ENCODE assay signal across 8 mouse cellular contexts in the genomic region with DNA sequence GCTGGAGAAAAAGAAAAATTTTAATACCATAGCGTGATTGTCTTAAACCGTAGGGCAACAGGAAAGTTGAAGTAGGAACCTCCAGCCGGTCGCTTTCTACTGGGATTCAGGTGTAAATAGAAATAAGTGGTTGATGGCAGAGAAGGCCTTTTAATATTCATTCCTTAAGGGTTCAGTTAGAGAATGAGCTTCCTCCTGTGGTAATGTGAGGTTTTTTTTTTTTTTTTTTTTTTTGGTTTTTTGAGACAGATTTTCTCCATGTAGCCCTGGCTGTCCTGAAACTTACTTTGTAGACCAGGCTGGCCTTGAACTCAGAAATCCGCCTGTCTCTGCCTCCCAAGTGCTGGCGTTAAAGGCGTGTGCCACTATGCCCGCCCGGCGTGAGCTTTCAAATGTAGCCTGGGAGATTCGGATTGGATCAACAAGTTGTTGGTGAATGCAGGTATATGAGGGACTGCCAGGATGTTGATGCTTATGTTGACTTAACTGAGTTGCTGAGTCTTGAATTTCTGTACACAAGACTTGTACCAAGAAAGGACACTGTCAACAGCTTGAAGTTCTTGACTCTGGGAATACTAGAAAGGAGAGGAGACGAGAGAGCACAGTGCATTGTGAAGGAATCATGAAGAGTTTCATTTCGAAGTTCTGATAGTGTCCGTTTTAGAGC. TPM values are rescaled to one million over a fixed set of nuclear protein-coding genes. Genes with fewer than 3 reads are reported as not detected.
DNase-seq lines count a peak whose midpoint lies in the region; ATAC-seq lines count a peak whose summit lies in the region.

No protein-coding gene starts in this region.

- H3K9ac ChIP-seq in kidney, embryonic 14.5 days (ENCODE audit: low read depth, low read length) = peak overlapping the region; percentile 96
- peak overlapping the region; percentile 85 for H3K9ac ChIP-seq in hindbrain, embryonic 16.5 days (ENCODE audit: low read depth, low read length)
- peak overlapping the region; percentile 92 for H3K9ac ChIP-seq in midbrain, embryonic 16.5 days (ENCODE audit: low read depth, low read length)

- no peaks in the 10 kb centered on the region for H3K9me3 ChIP-seq in kidney, embryonic 14.5 days (ENCODE audit: control insufficient read depth, low read length)
- no peaks in the 10 kb centered on the region for H3K9me3 ChIP-seq in hindbrain, embryonic 16.5 days (ENCODE audit: control insufficient read depth, low read length)
- no peaks in the 10 kb centered on the region for H3K9me3 ChIP-seq in midbrain, embryonic 16.5 days (replicated peaks; ENCODE audit: control insufficient read depth, low read length, poor library complexity, severe bottlenecking)

- H3K4me3 ChIP-seq in kidney, embryonic 14.5 days (ENCODE audit: low read length) = peak overlapping the region; percentile 99
- H3K4me3 ChIP-seq in brown adipose tissue, adult 24 weeks (ENCODE audit: insufficient read depth, low read depth, low read length) = peak overlapping the region; percentile 88
- peak overlapping the region; percentile 77 for H3K4me3 ChIP-seq in hindbrain, embryonic 16.5 days (ENCODE audit: low read length)
- peak overlapping the region; percentile 98 for H3K4me3 ChIP-seq in midbrain, embryonic 16.5 days (ENCODE audit: low read depth, low read length)

- DNase-seq in kidney, postnatal 10 days = no peak
- DNase-seq in right cerebral cortex, postnatal 25 days = no peak
- no peak for DNase-seq in frontal cortex, adult 2 months (ENCODE audit: extremely low spot score in 1 of 2, low spot score in 1 of 2)
- DNase-seq in thymus, postnatal 10 days (ENCODE audit: low spot score in 2 of 2) = no peak

- H3K27me3 ChIP-seq in kidney, embryonic 14.5 days (ENCODE audit: control insufficient read depth, insufficient read depth, low read length) = no peaks in the 10 kb centered on the region
- H3K27me3 ChIP-seq in hindbrain, embryonic 16.5 days (replicated peaks; ENCODE audit: control insufficient read depth, insufficient read depth, low read length) = no peaks in the 10 kb centered on the region
- no peaks in the 10 kb centered on the region for H3K27me3 ChIP-seq in midbrain, embryonic 16.5 days (ENCODE audit: control insufficient read depth, insufficient read depth, low read depth, low read length)

- peak overlapping the region; percentile 49 for H3K4me2 ChIP-seq in kidney, embryonic 14.5 days (replicated peaks; ENCODE audit: low read depth, low read length)
- peak overlapping the region; percentile 91 for H3K4me2 ChIP-seq in hindbrain, embryonic 16.5 days (ENCODE audit: low read length)
- H3K4me2 ChIP-seq in midbrain, embryonic 16.5 days (ENCODE audit: low read length) = peak overlapping the region; percentile 95

- peaks cover 23% of the 10 kb centered on the region for H3K36me3 ChIP-seq in kidney, embryonic 14.5 days (ENCODE audit: control insufficient read depth, insufficient read depth, low read length)
- peaks cover 13% of the 10 kb centered on the region for H3K36me3 ChIP-seq in hindbrain, embryonic 16.5 days (ENCODE audit: control insufficient read depth, insufficient read depth, low read length)
- peaks cover 10% of the 10 kb centered on the region for H3K36me3 ChIP-seq in midbrain, embryonic 16.5 days (ENCODE audit: control insufficient read depth, insufficient read depth, low read length)

- 57% methylated on average over 14 of the region's 14 CpGs for WGBS in kidney, embryonic 14.5 days
- 67% methylated on average over 14 of the region's 14 CpGs for WGBS in hindbrain, embryonic 16.5 days
- WGBS in midbrain, embryonic 16.5 days = 57% methylated on average over 14 of the region's 14 CpGs

- ATAC-seq in kidney, embryonic 14.5 days (ENCODE audit: low FRiP score, low TSS enrichment) = no peak
- no peak for ATAC-seq in hindbrain, embryonic 16.5 days
- no peak for ATAC-seq in midbrain, embryonic 16.5 days

- no peak overlapping the region for H3K27ac ChIP-seq in kidney, embryonic 14.5 days (ENCODE audit: low read depth, low read length)
- peak overlapping the region; percentile 89 for H3K27ac ChIP-seq in brown adipose tissue, adult 24 weeks (replicated peaks; ENCODE audit: low read depth, low read length)
- H3K27ac ChIP-seq in hindbrain, embryonic 16.5 days (ENCODE audit: low read depth, low read length) = no peak overlapping the region
- H3K27ac ChIP-seq in midbrain, embryonic 16.5 days (ENCODE audit: low read length) = no peak overlapping the region

- peaks cover 7% of the 10 kb centered on the region for H3K4me1 ChIP-seq in kidney, embryonic 14.5 days (ENCODE audit: control insufficient read depth, insufficient read depth, low read length)
- H3K4me1 ChIP-seq in brown adipose tissue, adult 24 weeks (ENCODE audit: control insufficient read depth, insufficient read depth, insufficient read length, low read length) = peaks cover 4% of the 10 kb centered on the region
- H3K4me1 ChIP-seq in hindbrain, embryonic 16.5 days (ENCODE audit: control insufficient read depth, insufficient read depth, low read depth, low read length) = peaks cover 7% of the 10 kb centered on the region
- H3K4me1 ChIP-seq in midbrain, embryonic 16.5 days (ENCODE audit: control insufficient read depth, insufficient read depth, low read length) = peaks cover 15% of the 10 kb centered on the region

RNA-seq across cellular contexts. Expression of a gene that starts 1.2 kb away (rescaled TPM):
- 300 and 337 TPM in 2 replicates for polyA plus RNA-seq in kidney, embryonic 14.5 days (2014; fragmentation: Nextera tagmentation; extraction: Ambion mirVana)
- 103 and 110 TPM in 2 replicates for polyA plus RNA-seq in brown adipose tissue, adult 24 weeks (2012; ENCODE audit: insufficient read depth, insufficient read length, missing spikeins)
- polyA plus RNA-seq in hindbrain, embryonic 16.5 days (2015; fragmentation: Nextera tagmentation; extraction: Ambion mirVana) = 272 and 275 TPM in 2 replicates
- polyA plus RNA-seq in midbrain, embryonic 16.5 days (2015; fragmentation: Nextera tagmentation; extraction: Ambion mirVana) = 270 and 301 TPM in 2 replicates
- polyA plus RNA-seq in frontal cortex, adult 2 months (2012; rRNA removed) = 72.2 and 73.9 TPM in 2 replicates

RNA-seq across cellular contexts. Expression of a gene that starts 46.6 kb away (rescaled TPM):
- polyA plus RNA-seq in kidney, embryonic 14.5 days (2014; fragmentation: Nextera tagmentation; extraction: Ambion mirVana) = 297 and 300 TPM in 2 replicates
- 52.9 and 109 TPM in 2 replicates for polyA plus RNA-seq in brown adipose tissue, adult 24 weeks (2012; ENCODE audit: insufficient read depth, insufficient read length, missing spikeins)
- polyA plus RNA-seq in hindbrain, embryonic 16.5 days (2015; fragmentation: Nextera tagmentation; extraction: Ambion mirVana) = 159 and 176 TPM in 2 replicates
- 190 and 202 TPM in 2 replicates for polyA plus RNA-seq in midbrain, embryonic 16.5 days (2015; fragmentation: Nextera tagmentation; extraction: Ambion mirVana)
- polyA plus RNA-seq in frontal cortex, adult 2 months (2012; rRNA removed) = 154 and 162 TPM in 2 replicates

RNA-seq across cellular contexts. Expression of a gene that starts 47.2 kb away (rescaled TPM):
- polyA plus RNA-seq in kidney, embryonic 14.5 days (2014; fragmentation: Nextera tagmentation; extraction: Ambion mirVana) = 0.84 and 1.6 TPM in 2 replicates
- not detected in 2 replicates for polyA plus RNA-seq in brown adipose tissue, adult 24 weeks (2012; ENCODE audit: insufficient read depth, insufficient read length, missing spikeins)
- polyA plus RNA-seq in hindbrain, embryonic 16.5 days (2015; fragmentation: Nextera tagmentation; extraction: Ambion mirVana) = 77.3 and 81.1 TPM in 2 replicates
- polyA plus RNA-seq in midbrain, embryonic 16.5 days (2015; fragmentation: Nextera tagmentation; extraction: Ambion mirVana) = 90.2 and 91.0 TPM in 2 replicates
- polyA plus RNA-seq in frontal cortex, adult 2 months (2012; rRNA removed) = 242 and 258 TPM in 2 replicates

RNA-seq across cellular contexts. Expression of a gene that starts 51.8 kb away (rescaled TPM):
- 16.9 and 22.9 TPM in 2 replicates for polyA plus RNA-seq in kidney, embryonic 14.5 days (2014; fragmentation: Nextera tagmentation; extraction: Ambion mirVana)
- polyA plus RNA-seq in brown adipose tissue, adult 24 weeks (2012; ENCODE audit: insufficient read depth, insufficient read length, missing spikeins) = 18.2 and 19.7 TPM in 2 replicates
- polyA plus RNA-seq in hindbrain, embryonic 16.5 days (2015; fragmentation: Nextera tagmentation; extraction: Ambion mirVana) = 36.9 and 41.1 TPM in 2 replicates
- polyA plus RNA-seq in midbrain, embryonic 16.5 days (2015; fragmentation: Nextera tagmentation; extraction: Ambion mirVana) = 38.1 and 39.4 TPM in 2 replicates
- polyA plus RNA-seq in frontal cortex, adult 2 months (2012; rRNA removed) = 27.1 and 33.0 TPM in 2 replicates

Comparison
In these comparisons a context has a peak if more than half of its experiments do, and no peak if none do; other contexts are left out.
1. RNA of a gene that starts 47.2 kb away (polyA plus RNA-seq): 242 to 258 TPM in frontal cortex, adult 2 months, 90.2 to 91.0 TPM in midbrain, embryonic 16.5 days and 77.3 to 81.1 TPM in hindbrain, embryonic 16.5 days; 0.84 to 1.6 TPM in kidney, embryonic 14.5 days and not detected in brown adipose tissue, adult 24 weeks; every median in the first group is over 10 times any median in the second.
2. Peak in every context shown above with its lines, with median percentiles within 50 percentile points of each other: H3K4me2 ChIP-seq, H3K4me3 ChIP-seq and H3K9ac ChIP-seq.